Mouse (Mus musculus): ENCODE data around the gene Gypa.

DNA sequence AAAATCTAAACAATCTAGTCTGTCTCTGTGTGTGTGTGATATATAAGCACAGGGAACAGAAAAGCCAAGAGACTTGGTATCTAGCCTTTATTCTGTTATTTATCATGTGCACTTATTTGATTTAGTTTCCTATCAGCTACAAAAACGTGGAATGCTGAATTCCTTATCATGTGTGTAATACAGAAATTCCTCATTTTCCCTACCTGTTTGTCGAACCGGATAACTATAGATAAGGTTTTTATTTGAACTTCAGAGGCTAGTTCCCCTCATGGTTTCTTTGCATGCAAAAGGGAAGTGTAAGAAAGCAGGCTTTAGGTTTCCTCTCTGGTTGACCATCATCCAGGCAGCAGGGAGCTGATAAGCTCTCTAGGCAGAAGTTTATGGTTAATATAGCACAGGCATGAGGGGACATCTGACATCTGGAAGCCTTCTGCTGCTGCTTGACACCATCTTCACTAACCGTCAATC lies 30.1 kb upstream of the Gypa start:
- TF ChIP-seq CTCF (IDR thresholded peaks at IDR 0.05; ENCODE audit: low read depth, low read length) (no peak), GATA1 (IDR thresholded peaks at IDR 0.05; ENCODE audit: borderline replicate concordance, low read length) (no peak), POLR2AphosphoS5 (IDR thresholded peaks at IDR 0.05; ENCODE audit: insufficient replicate concordance, low read depth, low read length) (no peak), TAL1 (conservative IDR thresholded peaks at IDR 0.05; ENCODE audit: low read depth, low read length) (peak; percentile 83), GATA2 (IDR thresholded peaks at IDR 0.05; ENCODE audit: borderline replicate concordance, low read depth, low read length) (no peak)

Data from G1E (cell line).